Mouse (Mus musculus): ENCODE measurements at regions not wholly inside any gene's neighbourhood (a gene's known extent, or its start where the extent isn't known, plus 50 kb on each side); places are given as distances from the start of the nearest gene placed in this dataset.

DNA sequence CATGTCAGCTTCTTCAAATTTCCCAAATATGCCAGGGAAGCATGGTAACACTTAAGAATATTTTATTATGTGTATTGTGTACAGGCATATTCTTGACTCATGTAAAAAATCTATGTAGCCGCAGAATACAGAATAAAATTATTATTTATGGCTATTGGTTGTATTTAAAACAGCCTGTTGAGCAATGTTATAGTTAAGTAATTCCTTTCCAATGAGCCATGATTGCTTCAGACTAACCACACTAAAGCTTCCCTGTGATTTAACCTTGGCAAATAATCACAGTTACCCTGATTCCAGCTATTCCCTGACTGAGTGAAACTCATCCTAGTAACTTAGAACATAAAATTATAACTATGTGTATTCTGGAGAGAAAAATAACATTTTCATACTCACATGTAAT is 56.7 kb downstream of the 9130204L05Rik start:
- DNase-seq (ENCODE audit: extremely low read depth, low read depth, low spot score) = peak; percentile 39

- no peak for DNase-seq (ENCODE audit: extremely low read depth, low read depth, low spot score)
These were observed 60.4 kb downstream of the 9130204L05Rik start for GRCm38 (mm10) chr3:91030161-91030560.

All from fat pad, adult 2 months (tissue).